ENCODE assay signal across 16 mouse cellular contexts in genomic region chr4:135114301-135114700, GRCm38 (mm10). TPM values are rescaled to one million over a fixed set of nuclear protein-coding genes. Genes with fewer than 3 reads are reported as not detected.
DNase-seq lines count a peak whose midpoint lies in the region.
"Had no signal": no experiment of that assay in that cellular context is flagged by ENCODE, and none has a peak within 500 bp of the region (broad histone marks: within the 10 kb centered on the region; RNA-seq: fewer than 3 reads in every experiment).

No protein-coding gene starts in this region.

- peak; percentile 61 to 80 for DNase-seq in adrenal gland, adult (ENCODE audit: inconsistent age in 2 of 2, low spot score in 1 of 2)
- no peak for DNase-seq in adrenal gland, postnatal 25 days
- peak; percentile 8 for DNase-seq in ovary, adult 18-20 months (ENCODE audit: low spot score)
- DNase-seq in ovary, postnatal 14 days (ENCODE audit: low spot score) = no peak
- peak; percentile 39 for DNase-seq in induced T-regulatory cell, adult 2 months (ENCODE audit: low read depth)
- no peak for DNase-seq in lung, postnatal 4 days
- DNase-seq in spleen, postnatal 36 days (ENCODE audit: low spot score in 2 of 2) = no peak
- DNase-seq: cerebellum, adult 11-12 months; cerebellum, adult 8-10 months; cerebellum, postnatal 10 days; cerebellum, postnatal 36 days; forebrain, postnatal 0 days; gastrocnemius, adult 2 months; gastrocnemius, postnatal 14 days; heart, adult 11 months; heart, postnatal 36 days had no signal

RNA-seq across cellular contexts. Expression of gene Runx3, which starts 6.2 kb away (rescaled TPM):
- 1.0 and 1.7 TPM in 2 replicates for total RNA-seq in adrenal gland, postnatal 25 days (2021)
- total RNA-seq: forebrain, postnatal 0 days had no signal

Comparison
In these comparisons a context has a peak if more than half of its experiments do, and no peak if none do; other contexts are left out.
1. DNase-seq: peak in adrenal gland, adult (2 of 2), ovary, adult 18-20 months (single experiment) and induced T-regulatory cell, adult 2 months (single experiment); none in adrenal gland, postnatal 25 days (single experiment), ovary, postnatal 14 days (single experiment), lung, postnatal 4 days (0 of 2) and spleen, postnatal 36 days (0 of 2).